Mouse (Mus musculus) MEL (cell line): ENCODE data around the gene Cdh23. TPM values are rescaled to one million over a fixed set of nuclear protein-coding genes. Genes with fewer than 3 reads are reported as not detected.

Experiments
- DNase-seq: peaks from one replicate; pipeline ENCODE4 v3.0.0; 2011; ENCODE audit warnings: low read depth, low spot score
- H3K27ac ChIP-seq: 2 replicates; pipeline ENCODE4 v1.5.1; 2012; ENCODE audit warnings: low read depth, mild to moderate bottlenecking, control low read depth, low read length, moderate library complexity; ENCODE audit not compliant: control insufficient read depth
- H3K27me3 ChIP-seq, 2 experiments: fragments of 150-350 bp in 1 of 2; sonication (generic) in 1 of 2; 2 replicates each; pipeline ENCODE4 v1.6.1; 2012; ENCODE audit warnings: low read length in 2 of 2, mild to moderate bottlenecking in 2 of 2, improper control_type of control experiment in 1 of 2, moderate library complexity in 1 of 2; ENCODE audit not compliant: insufficient read depth in 2 of 2, control insufficient read depth in 1 of 2
- H3K36me3 ChIP-seq, 2 experiments: 2 replicates each; pipeline ENCODE4 v1.6.1; 2012 to 2014; ENCODE audit warnings: low read length in 2 of 2, improper control_type of control experiment in 1 of 2, inconsistent platforms in 1 of 2, mild to moderate bottlenecking in 1 of 2; ENCODE audit not compliant: insufficient read depth in 2 of 2, control insufficient read depth in 1 of 2
- H3K4me1 ChIP-seq, 2 experiments: fragments of 150-350 bp in 1 of 2; sonication (generic) in 1 of 2; 2 replicates each; pipeline ENCODE4 v1.6.1; 2012; ENCODE audit warnings: low read length in 2 of 2, improper control_type of control experiment in 1 of 2, mild to moderate bottlenecking in 1 of 2; ENCODE audit not compliant: insufficient read depth in 2 of 2, control insufficient read depth in 1 of 2
- H3K4me3 ChIP-seq, 2 experiments: fragments of 150-350 bp in 1 of 2; sonication (generic) in 1 of 2; 2 replicates each; pipeline ENCODE4 v1.5.1; 2012; ENCODE audit warnings: low read depth in 2 of 2, low read length in 2 of 2, mild to moderate bottlenecking in 2 of 2, moderate library complexity in 2 of 2, control low read depth in 1 of 2, improper control_type of control experiment in 1 of 2; ENCODE audit not compliant: control insufficient read depth in 1 of 2, insufficient read depth in 1 of 2
- H3K79me2 ChIP-seq: 2 replicates; pipeline ENCODE4 v1.6.1; 2012; ENCODE audit warnings: mild to moderate bottlenecking, low read length, moderate library complexity; ENCODE audit not compliant: control insufficient read depth, poor library complexity, insufficient read depth
- H3K9ac ChIP-seq: 2 replicates; pipeline ENCODE4 v1.6.1; 2012; ENCODE audit warnings: low read depth, mild to moderate bottlenecking, control low read depth, low read length, moderate library complexity; ENCODE audit not compliant: control insufficient read depth, poor library complexity, severe bottlenecking
- H3K9me3 ChIP-seq: fragments of 150-350 bp; sonication (generic); replicated peaks from 2 replicates; pipeline ENCODE4 v1.6.1; 2012; ENCODE audit warnings: mild to moderate bottlenecking, low read length, improper control_type of control experiment, moderate library complexity; ENCODE audit not compliant: insufficient read depth
- CHD1 ChIP-seq: IDR thresholded peaks from 2 replicates; pipeline ENCODE4 v1.6.1; 2012; ENCODE audit warnings: low read depth, mild to moderate bottlenecking, inconsistent platforms, low read length, improper control_type of control experiment
- CTCF ChIP-seq, 3 experiments: IDR thresholded peaks in 2 of 3; conservative IDR thresholded peaks in 1 of 3; 2 replicates each; pipeline ENCODE4 v1.5.1; 2011 to 2012; ENCODE audit warnings: low read length in 3 of 3, low read depth in 2 of 3, mild to moderate bottlenecking in 2 of 3, improper control_type of control experiment in 1 of 3, inconsistent platforms in 1 of 3, mixed read lengths in 1 of 3, moderate library complexity in 1 of 3; ENCODE audit not compliant: control insufficient read depth in 1 of 3, insufficient read depth in 1 of 3, poor library complexity in 1 of 3, severe bottlenecking in 1 of 3
- KAT2A ChIP-seq: conservative IDR thresholded peaks from 2 replicates; pipeline ENCODE4 v1.6.1; 2012; ENCODE audit warnings: low read depth, low read length, improper control_type of control experiment, inconsistent platforms
- MAX ChIP-seq: IDR thresholded peaks from 2 replicates; pipeline ENCODE4 v1.6.1; 2011; ENCODE audit warnings: low read length, improper control_type of control experiment
- MEF2A ChIP-seq: IDR thresholded peaks from 2 replicates; pipeline ENCODE4 v1.6.1; 2014; ENCODE audit warnings: low read depth, mild to moderate bottlenecking, inconsistent platforms, low read length, improper control_type of control experiment; ENCODE audit not compliant: poor library complexity, insufficient replicate concordance, severe bottlenecking; ENCODE audit errors: extremely low read depth
- MXI1 ChIP-seq: IDR thresholded peaks from 2 replicates; pipeline ENCODE4 v1.6.1; 2011; ENCODE audit warnings: mild to moderate bottlenecking, low read depth, low read length, improper control_type of control experiment
- NRF1 ChIP-seq: IDR thresholded peaks from 2 replicates; pipeline ENCODE4 v1.6.1; 2014; ENCODE audit warnings: low read depth, mild to moderate bottlenecking, inconsistent platforms, low read length, improper control_type of control experiment, moderate library complexity; ENCODE audit not compliant: poor library complexity, insufficient read depth, severe bottlenecking
- POLR2AphosphoS2 ChIP-seq: IDR thresholded peaks from 2 replicates; pipeline ENCODE4 v1.6.1; 2011; ENCODE audit warnings: low read length, improper control_type of control experiment
- POLR2AphosphoS5 ChIP-seq: IDR thresholded peaks from 2 replicates; pipeline ENCODE4 v1.6.1; 2012; ENCODE audit warnings: low read depth, borderline replicate concordance, mild to moderate bottlenecking, inconsistent platforms, low read length, moderate library complexity, mixed read lengths
- SIN3A ChIP-seq: IDR thresholded peaks from 2 replicates; pipeline ENCODE4 v1.6.1; 2012; ENCODE audit warnings: low read length, improper control_type of control experiment, inconsistent platforms
- SMC3 ChIP-seq: IDR thresholded peaks from 2 replicates; pipeline ENCODE4 v1.6.1; 2011; ENCODE audit warnings: low read depth, low read length, improper control_type of control experiment
- UBTF ChIP-seq: IDR thresholded peaks from 2 replicates; pipeline ENCODE4 v1.6.1; 2012; ENCODE audit warnings: low read depth, mild to moderate bottlenecking, inconsistent platforms, low read length, improper control_type of control experiment, moderate library complexity, borderline replicate concordance; ENCODE audit not compliant: insufficient read depth
- USF1 ChIP-seq: IDR thresholded peaks from 2 replicates; pipeline ENCODE4 v1.6.1; 2014; ENCODE audit warnings: low read depth, mild to moderate bottlenecking, inconsistent platforms, low read length, improper control_type of control experiment, moderate library complexity
- USF2 ChIP-seq, 2 experiments: IDR thresholded peaks; 2 replicates each; pipeline ENCODE4 v1.6.1; 2011 to 2012; ENCODE audit warnings: improper control_type of control experiment in 2 of 2, low read length in 2 of 2, borderline replicate concordance in 1 of 2, inconsistent platforms in 1 of 2, low read depth in 1 of 2, mild to moderate bottlenecking in 1 of 2; ENCODE audit not compliant: insufficient read depth in 1 of 2
- ZC3H11A ChIP-seq: IDR thresholded peaks from 2 replicates; pipeline ENCODE4 v1.6.1; 2012; ENCODE audit warnings: low read depth, mild to moderate bottlenecking, inconsistent platforms, low read length, improper control_type of control experiment
- polyA plus RNA-seq, 2 experiments: library from polyadenylated mRNA; stranded (reverse) in 1 of 2; unstranded in 1 of 2; fragments of >175 nt in 1 of 2; fragments of >200 nt in 1 of 2; gene quantifications; 2 replicates each; pipeline versions ENCODE4 v1.2.1 to v1.2.4; 2012; ENCODE audit warnings: low replicate concordance in 2 of 2, low read depth in 1 of 2; ENCODE audit not compliant: insufficient read length in 2 of 2, insufficient read depth in 1 of 2, missing spikeins in 1 of 2
- total RNA-seq: library from RNA; depleted of rRNA; stranded (reverse); fragments of 300-350 nt; gene quantifications from 2 replicates; pipeline ENCODE4 v1.2.3, GENCODE M21; 2012

Cdh23 gene
- total and polyA plus RNA-seq, 3 experiments, result 0.04 TPM; not detected in 2

GRCm38 (mm10) chr10:60354881-60355677 lies 341.2 kb downstream of the Cdh23 start:
- H3K36me3 ChIP-seq, result peaks cover 0 to 4% of the 10 kb centered on the region in 2 experiments; a peak in 1 of 4 replicates
- no peak overlapping the region for H3K9ac ChIP-seq
- H3K79me2 ChIP-seq, result no peaks in the 10 kb centered on the region
- no peaks in the 10 kb centered on the region for H3K27me3 ChIP-seq
- no peaks in the 10 kb centered on the region for H3K9me3 ChIP-seq
- DNase-seq, result no peak
- no peak overlapping the region for H3K4me3 ChIP-seq
- TF ChIP-seq MEF2A (no peak), SIN3A (no peak), SMC3 (no peak), USF2 (IDR thresholded peaks at IDR 0.05; ENCODE audit: borderline replicate concordance in 1 of 2, insufficient read depth in 1 of 2, low read depth in 1 of 2, low read length in 2 of 2) (no peak), USF1 (no peak), NRF1 (no peak), UBTF (no peak), ZC3H11A (no peak), MXI1 (no peak)
- H3K4me1 ChIP-seq, result peaks cover 1 to 7% of the 10 kb centered on the region in 2 experiments; a peak in 3 of 4 replicates
- no peak overlapping the region for H3K27ac ChIP-seq

GRCm38 (mm10) chr10:60354003-60354325 lies 342.3 kb downstream of the Cdh23 start:
- no peaks in the 10 kb centered on the region for H3K79me2 ChIP-seq
- no peak overlapping the region for H3K27ac ChIP-seq
- no peak for DNase-seq
- no peak overlapping the region for H3K9ac ChIP-seq
- H3K4me3 ChIP-seq, result no peak overlapping the region
- H3K27me3 ChIP-seq, result no peaks in the 10 kb centered on the region
- peaks cover 0 to 15% of the 10 kb centered on the region in 2 experiments; a peak in 2 of 4 replicates for H3K36me3 ChIP-seq
- no peak for TF ChIP-seq POLR2AphosphoS2
- no peak for TF ChIP-seq MEF2A
- TF ChIP-seq KAT2A, result no peak
- no peak for TF ChIP-seq SIN3A
- no peak for TF ChIP-seq MAX
- no peak for TF ChIP-seq POLR2AphosphoS5
- TF ChIP-seq CTCF (IDR thresholded peaks at IDR 0.05 in 2 of 3, conservative IDR thresholded peaks at IDR 0.05 in 1 of 3; ENCODE audit: control insufficient read depth in 1 of 3, insufficient read depth in 1 of 3, low read depth in 2 of 3, low read length in 3 of 3, poor library complexity in 1 of 3, severe bottlenecking in 1 of 3), result no peak
- TF ChIP-seq CHD1, result no peak
- H3K9me3 ChIP-seq, result no peaks in the 10 kb centered on the region
- H3K4me1 ChIP-seq, result peaks cover 3 to 18% of the 10 kb centered on the region in 2 experiments
